Mouse (Mus musculus) midbrain, embryonic 12.5 days (tissue): ENCODE results near the gene C1rl. TPM values are rescaled to one million over a fixed set of nuclear protein-coding genes. Genes with fewer than 3 reads are reported as not detected.

Experiments
- ATAC-seq: fragments of 200-750 bp; cut with Nextera tagmentation; 2 replicates; pipeline ENCODE4 v1.8.0; 2017; ENCODE audit warnings: low read depth, moderate TSS enrichment, moderate library complexity; ENCODE audit not compliant: low FRiP score
- H3K27ac ChIP-seq: fragments of 300-500 bp; sonication (generic); replicated peaks from 2 replicates; pipeline ENCODE4 v1.5.1; 2016; ENCODE audit warnings: mild to moderate bottlenecking
- H3K27me3 ChIP-seq: fragments of 300-500 bp; sonication (generic); 2 replicates; pipeline ENCODE4 v1.6.1; 2016; ENCODE audit warnings: mild to moderate bottlenecking
- H3K36me3 ChIP-seq: fragments of 300-500 bp; sonication (generic); 2 replicates; pipeline ENCODE4 v1.6.1; 2016
- H3K4me1 ChIP-seq: fragments of 300-500 bp; sonication (generic); 2 replicates; pipeline ENCODE4 v1.6.1; 2016
- H3K4me2 ChIP-seq: fragments of 300-500 bp; sonication (generic); replicated peaks from 2 replicates; pipeline ENCODE4 v1.6.1; 2016; ENCODE audit warnings: mild to moderate bottlenecking, moderate library complexity
- H3K4me3 ChIP-seq: fragments of 300-500 bp; sonication (generic); 2 replicates; pipeline ENCODE4 v1.5.1; 2016; ENCODE audit warnings: mild to moderate bottlenecking
- H3K9ac ChIP-seq: fragments of 300-500 bp; sonication (generic); replicated peaks from 2 replicates; pipeline ENCODE4 v1.6.1; 2016; ENCODE audit warnings: mild to moderate bottlenecking, moderate library complexity
- H3K9me3 ChIP-seq: fragments of 300-500 bp; sonication (generic); 2 replicates; pipeline ENCODE4 v1.6.1; 2016; ENCODE audit warnings: mild to moderate bottlenecking
- WGBS: fragments of 180-500 bp; shearing (Covaris S2); methylation state at CpG from one replicate; pipeline ENCODE4 v1.1.7; 2016; 5-methylcytosine and 5-hydroxymethylcytosine counted together
- polyA plus RNA-seq: library from polyadenylated mRNA; unstranded; fragments of >200 nt; fragmentation: Nextera tagmentation; extraction: Ambion mirVana; gene quantifications from 2 replicates; pipeline ENCODE4 v1.2.1, GENCODE M21; 2016

Gene C1rl
- polyA plus RNA-seq = 0.17 and 0.29 TPM in 2 replicates

DNA sequence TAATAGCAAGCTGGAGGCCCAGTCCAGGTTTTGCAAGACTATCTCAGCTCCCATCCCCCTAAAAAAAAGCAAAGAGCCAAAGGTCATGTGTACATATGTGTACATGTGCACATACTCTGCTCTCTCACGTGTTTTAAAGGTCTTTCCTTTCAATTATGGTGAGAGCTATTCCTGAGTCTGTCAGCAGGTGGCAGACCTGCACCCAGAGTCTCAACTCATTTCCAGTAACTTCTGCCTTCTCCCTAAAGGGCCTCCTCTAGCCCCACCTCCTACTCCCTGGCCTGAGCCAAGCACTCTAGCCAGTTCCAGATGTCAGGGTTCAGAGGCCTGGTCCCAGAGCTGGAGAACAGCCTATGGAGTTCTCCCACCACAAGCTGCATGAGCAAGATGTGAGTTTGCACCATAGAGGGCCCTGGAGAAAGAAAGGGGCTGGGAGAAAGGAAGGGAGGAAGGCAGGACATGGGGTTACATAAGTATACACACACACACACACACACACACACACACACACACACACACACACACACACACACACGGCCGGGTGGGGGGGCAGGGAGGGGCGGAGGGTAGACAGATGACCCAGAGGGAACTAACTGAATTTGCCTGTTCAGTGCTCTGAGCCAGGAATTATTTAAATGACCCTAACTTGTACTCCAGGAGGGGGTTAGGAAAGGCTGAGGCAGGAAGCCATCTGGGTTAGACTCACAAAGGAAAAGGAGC lies at the start of gene C1rl:
TSS of gene C1rl (plus strand) at position 272 of the 720 bp plus-strand sequence.
- peak; percentile 81 for ATAC-seq
- Histone ChIP-seq H3K36me3 (no peaks in the 10 kb centered on the region), H3K9me3 (peaks cover 3% of the 10 kb centered on the region; the same call in 1 of the 2 replicates), H3K4me3 (no peak within 1 kb of the TSS), H3K9ac (no peak within 1 kb of the TSS), H3K4me1 (no peaks in the 10 kb centered on the region), H3K4me2 (no peak within 1 kb of the TSS), H3K27ac (no peak within 1 kb of the TSS), H3K27me3 (no peaks in the 10 kb centered on the region)
- 62% methylated on average over 3 of the region's 4 CpGs for WGBS

DNA sequence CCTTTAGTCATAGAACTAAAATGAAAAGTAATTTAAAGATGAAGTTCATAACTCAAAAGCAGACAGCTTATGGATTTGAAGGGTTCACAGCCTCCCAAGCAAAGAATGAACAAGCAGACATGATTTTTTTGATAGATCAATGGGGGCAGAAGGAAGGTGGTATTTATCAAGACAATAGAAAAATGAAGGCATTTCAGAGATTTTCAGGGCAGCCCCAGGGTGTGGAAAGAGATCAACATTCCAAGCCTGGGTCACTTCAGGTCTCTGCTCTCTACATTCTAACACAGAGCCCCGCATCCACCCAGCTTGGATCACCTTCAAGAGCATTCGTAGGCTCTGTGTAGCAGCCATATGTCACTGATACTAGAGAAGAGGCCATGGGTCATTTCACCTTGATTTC lies 49.6 kb upstream of the C1rl start:
- Histone ChIP-seq H3K27ac (no peak overlapping the region), H3K27me3 (no peaks in the 10 kb centered on the region), H3K4me3 (no peak overlapping the region), H3K9me3 (no peaks in the 10 kb centered on the region), H3K9ac (no peak overlapping the region), H3K4me1 (no peaks in the 10 kb centered on the region), H3K4me2 (no peak overlapping the region), H3K36me3 (no peaks in the 10 kb centered on the region)
- ATAC-seq = no peak
- 79% methylated on average over 2 of the region's 2 CpGs for WGBS

DNA sequence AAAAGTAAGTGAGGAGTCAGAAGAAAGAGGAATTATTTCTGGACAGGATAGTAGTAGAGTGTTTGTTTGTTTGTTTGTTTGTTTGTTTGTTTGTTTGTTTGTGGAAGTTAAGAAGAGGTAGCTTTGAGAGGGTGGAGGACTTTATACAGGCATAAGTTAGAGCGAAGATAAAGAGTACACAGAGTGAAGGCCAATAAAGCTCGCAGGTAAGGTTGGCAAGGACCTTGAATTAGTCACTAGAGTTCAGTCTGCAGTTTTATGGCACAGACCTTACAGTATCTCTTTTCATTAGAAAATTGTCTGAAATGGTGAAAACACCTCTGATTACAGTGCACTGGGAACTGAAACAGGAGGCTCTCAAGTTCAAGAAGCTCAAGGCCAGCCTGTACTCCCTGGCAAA lies 46.9 kb upstream of the C1rl start:
- whole genome bisulfite sequencing = 97% methylated on average over 2 of the region's 2 CpGs
- H3K9me3 ChIP-seq = no peaks in the 10 kb centered on the region
- no peak for ATAC-seq
- H3K9ac ChIP-seq = no peak overlapping the region
- no peak overlapping the region for H3K4me2 ChIP-seq
- H3K27me3 ChIP-seq = no peaks in the 10 kb centered on the region
- H3K4me3 ChIP-seq = no peak overlapping the region
- H3K4me1 ChIP-seq = no peaks in the 10 kb centered on the region
- 0 out of 2 replicates have a peak, but pooled peaks cover 9% of the 10 kb centered on the region for H3K36me3 ChIP-seq
- no peak overlapping the region for H3K27ac ChIP-seq

DNA sequence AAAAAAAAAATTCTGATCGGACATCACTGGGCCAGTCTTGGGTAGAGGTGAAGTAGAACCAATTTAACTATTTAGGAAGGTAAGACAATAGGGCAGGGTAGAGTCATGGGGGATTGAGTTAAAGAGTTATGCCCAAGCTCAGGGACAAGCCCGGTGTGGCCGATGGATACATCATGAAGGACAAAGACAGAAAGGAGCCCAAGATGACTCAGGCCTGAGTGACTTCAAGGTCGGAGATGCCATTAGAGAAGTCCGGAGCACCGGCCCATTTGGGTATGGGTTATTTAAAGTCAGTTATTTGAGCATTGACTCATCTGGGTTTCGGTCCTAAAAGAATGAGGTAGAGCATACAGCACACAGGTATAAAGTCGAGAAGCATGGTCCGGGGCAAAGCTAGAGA lies 46.5 kb upstream of the C1rl start:
- no peak overlapping the region for H3K4me3 ChIP-seq
- no peak overlapping the region for H3K4me2 ChIP-seq
- no peaks in the 10 kb centered on the region for H3K27me3 ChIP-seq
- no peak overlapping the region for H3K9ac ChIP-seq
- no peaks in the 10 kb centered on the region for H3K4me1 ChIP-seq
- WGBS = 96% methylated on average over 9 of the region's 9 CpGs
- H3K27ac ChIP-seq = no peak overlapping the region
- no peaks in the 10 kb centered on the region for H3K9me3 ChIP-seq
- H3K36me3 ChIP-seq = 0 out of 2 replicates have a peak, but pooled peaks cover 9% of the 10 kb centered on the region
- no peak for ATAC-seq

DNA sequence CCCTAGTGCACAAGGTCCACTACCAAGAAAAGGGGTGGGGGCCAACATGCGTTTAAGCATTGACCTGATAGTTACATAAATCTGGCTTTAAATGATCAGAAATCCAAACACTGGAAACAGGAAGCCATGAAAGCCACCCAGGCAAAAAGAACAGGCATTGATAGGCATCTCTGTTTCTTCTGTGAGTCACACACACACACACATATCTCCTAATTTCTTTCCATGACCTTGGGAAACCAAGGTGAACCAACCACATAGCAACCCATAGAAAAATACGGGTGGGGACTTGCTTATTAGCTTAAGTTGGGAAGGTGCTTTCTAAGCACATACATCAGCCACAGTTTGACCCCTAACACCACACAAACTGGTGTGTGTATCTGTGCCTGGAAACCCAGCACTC lies 45.6 kb upstream of the C1rl start:
- WGBS = 91% methylated on average over 2 of the region's 2 CpGs
- Histone ChIP-seq H3K27ac (no peak overlapping the region), H3K4me1 (no peaks in the 10 kb centered on the region), H3K27me3 (no peaks in the 10 kb centered on the region), H3K9me3 (no peaks in the 10 kb centered on the region), H3K36me3 (0 out of 2 replicates have a peak, but pooled peaks cover 9% of the 10 kb centered on the region), H3K4me2 (no peak overlapping the region), H3K4me3 (no peak overlapping the region), H3K9ac (no peak overlapping the region)
- ATAC-seq = no peak

DNA sequence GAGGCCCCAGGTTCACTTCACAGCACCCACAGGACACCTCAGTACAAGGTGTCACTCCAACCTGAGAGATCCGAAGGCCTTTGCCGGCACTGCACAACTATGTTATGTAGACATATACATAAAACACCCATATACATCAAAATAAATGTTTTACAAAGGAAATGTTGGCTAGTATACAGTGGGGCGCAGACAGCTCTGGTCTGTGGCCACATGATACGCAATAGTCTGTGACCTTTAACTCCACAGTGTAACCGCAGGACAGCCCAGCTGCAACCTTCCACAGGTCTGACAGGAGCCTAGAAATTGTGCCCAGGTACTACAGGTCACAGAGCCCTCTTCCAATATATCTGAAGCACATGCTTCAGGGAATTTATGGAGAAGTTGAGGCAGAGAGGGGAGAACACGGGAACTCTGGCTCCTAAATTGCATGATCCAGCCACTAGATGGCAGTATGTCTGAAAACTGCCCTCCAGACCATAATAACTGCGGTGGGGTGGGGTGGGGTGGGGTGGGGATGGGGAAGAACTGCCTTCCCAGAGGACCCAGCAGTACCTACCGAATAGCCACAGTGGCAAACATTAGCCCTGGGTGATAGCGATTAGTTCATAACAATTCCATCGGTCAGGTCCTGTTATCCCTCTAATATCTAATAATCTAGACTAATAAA lies 44.6 kb upstream of the C1rl start:
- Histone ChIP-seq H3K27ac (no peak overlapping the region), H3K27me3 (no peaks in the 10 kb centered on the region), H3K4me2 (no peak overlapping the region), H3K36me3 (0 out of 2 replicates have a peak, but pooled peaks cover 9% of the 10 kb centered on the region), H3K9ac (no peak overlapping the region), H3K9me3 (no peaks in the 10 kb centered on the region), H3K4me3 (no peak overlapping the region), H3K4me1 (no peaks in the 10 kb centered on the region)
- WGBS = 72% methylated on average over 10 of the region's 10 CpGs
- no peak; the same call in 1 of the 2 replicates for ATAC-seq

DNA sequence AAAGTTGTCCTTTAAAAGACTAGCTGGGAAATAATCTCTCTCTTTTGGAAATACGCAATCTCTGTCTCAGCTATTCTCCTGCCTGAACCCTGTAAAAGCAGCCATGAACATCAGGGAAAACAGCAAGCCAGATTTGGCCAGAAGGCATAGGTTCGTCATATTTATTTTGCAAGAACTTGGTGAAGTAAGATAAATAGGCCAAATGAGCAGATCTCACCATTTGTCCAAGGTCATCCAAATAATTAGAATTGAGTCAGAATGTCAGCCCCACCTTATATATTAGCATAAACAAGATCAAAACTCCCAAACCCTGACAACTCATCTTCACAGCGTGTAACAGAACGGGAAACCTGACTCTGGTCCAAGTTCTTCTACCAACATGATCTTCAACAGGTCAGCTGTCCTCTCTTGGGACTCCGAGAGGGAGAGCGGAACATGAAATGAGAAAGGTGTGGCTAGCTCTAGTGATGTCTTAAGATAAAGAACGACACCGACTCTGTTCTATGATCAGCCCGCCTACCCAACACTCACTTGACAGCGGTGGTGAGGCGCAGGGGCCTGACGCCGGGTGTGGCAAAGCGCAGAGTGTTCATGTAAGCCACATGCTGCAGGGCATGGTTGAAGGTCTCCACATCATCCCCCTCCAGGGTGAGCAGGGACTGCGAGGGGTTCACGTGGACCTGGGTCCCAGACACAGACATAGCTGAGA lies 43.8 kb upstream of the C1rl start:
- no peak for ATAC-seq
- no peaks in the 10 kb centered on the region for H3K27me3 ChIP-seq
- H3K4me1 ChIP-seq = no peaks in the 10 kb centered on the region
- no peak overlapping the region for H3K9ac ChIP-seq
- H3K4me2 ChIP-seq = no peak overlapping the region
- no peak overlapping the region for H3K4me3 ChIP-seq
- 0 out of 2 replicates have a peak, but pooled peaks cover 9% of the 10 kb centered on the region for H3K36me3 ChIP-seq
- WGBS = 95% methylated on average over 16 of the region's 16 CpGs
- H3K27ac ChIP-seq = no peak overlapping the region
- no peaks in the 10 kb centered on the region for H3K9me3 ChIP-seq

DNA sequence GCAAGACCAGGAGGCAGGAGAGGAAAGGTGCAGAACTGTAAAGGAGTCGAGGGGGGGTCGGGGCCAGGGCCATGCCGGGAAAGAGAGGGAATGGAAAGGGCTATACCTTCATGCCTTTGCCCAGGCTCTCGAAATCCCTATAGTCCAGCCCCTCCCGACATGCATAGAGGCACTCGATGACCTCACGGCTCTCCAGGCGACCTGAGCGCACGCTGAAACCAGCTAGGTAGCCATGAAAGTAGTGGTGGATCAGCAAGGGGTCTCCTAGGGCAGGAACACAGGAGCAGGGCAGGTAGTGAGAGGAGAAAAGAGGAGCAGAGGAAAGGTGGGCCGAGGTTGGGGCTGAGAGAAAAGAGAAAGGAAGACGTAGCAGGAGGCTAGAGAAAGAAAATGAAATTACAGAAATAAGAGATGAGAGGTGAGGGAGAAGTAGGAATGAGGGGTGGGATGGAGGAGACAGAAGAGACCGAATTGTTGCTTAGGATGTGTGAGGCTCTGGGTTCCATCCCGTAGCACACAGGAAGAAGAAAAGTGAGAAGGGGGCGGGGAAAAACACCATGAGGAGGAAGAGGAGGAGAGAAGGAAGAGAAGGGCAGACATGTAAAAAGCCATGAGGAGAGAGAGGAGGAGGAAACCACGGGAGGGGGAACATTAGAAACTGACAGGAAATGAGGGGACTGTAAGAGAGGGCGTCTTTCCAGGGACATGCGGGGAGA lies 43.1 kb upstream of the C1rl start:
- Histone ChIP-seq H3K27ac (no peak overlapping the region), H3K27me3 (no peaks in the 10 kb centered on the region), H3K36me3 (0 out of 2 replicates have a peak, but pooled peaks cover 11% of the 10 kb centered on the region), H3K4me2 (no peak overlapping the region), H3K9ac (no peak overlapping the region), H3K4me1 (no peaks in the 10 kb centered on the region), H3K4me3 (no peak overlapping the region), H3K9me3 (no peaks in the 10 kb centered on the region)
- WGBS = 87% methylated on average over 18 of the region's 18 CpGs
- ATAC-seq = no peak

DNA sequence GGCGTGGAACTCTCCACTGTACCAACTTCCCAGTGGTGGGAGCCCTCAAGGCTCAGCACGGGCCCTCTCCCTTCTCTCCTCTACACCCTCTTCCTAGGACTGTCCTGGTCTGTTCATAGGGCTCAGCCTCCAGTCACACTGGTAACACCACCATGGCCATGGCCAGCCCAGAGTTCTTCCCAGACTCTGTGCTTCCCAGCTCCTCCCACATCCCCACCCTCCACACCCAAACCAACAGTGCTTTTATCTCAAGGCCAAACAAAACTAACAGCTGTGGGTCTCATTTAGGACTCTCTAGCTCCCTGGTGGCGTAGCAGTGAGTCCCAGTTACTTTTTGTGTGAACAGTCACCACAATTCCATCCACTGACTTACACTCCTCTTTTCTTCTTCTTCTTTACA lies 40.9 kb upstream of the C1rl start:
- no peak overlapping the region for H3K4me2 ChIP-seq
- no peak overlapping the region for H3K9ac ChIP-seq
- H3K9me3 ChIP-seq = no peaks in the 10 kb centered on the region
- H3K36me3 ChIP-seq = peaks cover 15% of the 10 kb centered on the region; the same call in 1 of the 2 replicates
- no peak overlapping the region for H3K4me3 ChIP-seq
- WGBS = 73% methylated on average over 3 of the region's 3 CpGs
- H3K27me3 ChIP-seq = no peaks in the 10 kb centered on the region
- no peaks in the 10 kb centered on the region for H3K4me1 ChIP-seq
- ATAC-seq = no peak
- H3K27ac ChIP-seq = no peak overlapping the region

DNA sequence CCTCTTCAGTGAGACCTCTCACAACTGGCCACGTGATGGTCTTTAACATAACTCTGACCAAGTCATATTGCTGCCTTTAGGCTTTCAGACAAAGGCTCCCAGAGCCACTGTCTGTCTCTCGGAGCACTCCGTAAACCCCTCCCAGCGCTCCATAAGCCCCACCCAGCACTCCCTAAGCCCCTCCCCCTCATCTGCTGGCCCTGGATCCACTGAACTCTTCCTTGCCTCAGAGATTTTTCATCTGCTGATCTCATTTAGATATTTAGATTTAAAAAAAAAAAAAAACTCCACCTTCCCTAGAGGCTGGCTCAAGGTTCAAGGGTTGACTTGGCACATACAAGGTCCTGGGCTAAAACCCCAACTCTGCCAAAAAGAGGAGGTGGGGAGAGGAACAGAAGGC lies 39.2 kb upstream of the C1rl start:
- Histone ChIP-seq H3K27me3 (no peaks in the 10 kb centered on the region), H3K4me1 (no peaks in the 10 kb centered on the region), H3K9ac (no peak overlapping the region), H3K4me3 (no peak overlapping the region), H3K27ac (no peak overlapping the region), H3K36me3 (peaks cover 19% of the 10 kb centered on the region), H3K9me3 (no peaks in the 10 kb centered on the region), H3K4me2 (no peak overlapping the region)
- ATAC-seq = no peak
- 49% methylated on average over 4 of the region's 4 CpGs for WGBS

DNA sequence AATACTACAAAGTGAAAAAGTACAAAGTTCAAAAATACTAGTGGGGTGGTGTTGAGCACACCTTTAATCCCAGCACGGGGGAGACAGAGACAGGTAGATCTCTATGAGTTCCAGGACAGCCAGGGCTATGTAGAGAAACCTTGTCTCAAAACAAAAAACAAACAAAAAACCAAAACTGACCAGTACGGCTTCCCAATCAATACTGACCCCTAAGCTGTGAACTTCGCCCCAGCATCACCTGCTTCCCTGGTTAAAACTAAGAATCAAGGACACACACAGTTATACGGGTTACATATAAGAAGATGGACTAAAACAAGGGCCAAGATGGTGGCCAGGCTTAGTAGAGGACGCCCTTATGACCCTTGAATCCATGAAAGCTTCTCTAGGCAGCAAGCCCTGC lies 36.7 kb upstream of the C1rl start:
- no peak for ATAC-seq
- WGBS = 94% methylated on average over 5 of the region's 5 CpGs
- H3K27me3 ChIP-seq = no peaks in the 10 kb centered on the region

More for the DNA sequence above, 36.7 kb upstream of the C1rl start:
- Histone ChIP-seq H3K4me2 (no peak overlapping the region), H3K4me1 (no peaks in the 10 kb centered on the region), H3K27ac (no peak overlapping the region), H3K36me3 (peaks cover 18% of the 10 kb centered on the region), H3K9ac (no peak overlapping the region), H3K4me3 (no peak overlapping the region), H3K9me3 (no peaks in the 10 kb centered on the region)
